Mouse (Mus musculus): ENCODE data around the gene Cyp4x1.

DNA sequence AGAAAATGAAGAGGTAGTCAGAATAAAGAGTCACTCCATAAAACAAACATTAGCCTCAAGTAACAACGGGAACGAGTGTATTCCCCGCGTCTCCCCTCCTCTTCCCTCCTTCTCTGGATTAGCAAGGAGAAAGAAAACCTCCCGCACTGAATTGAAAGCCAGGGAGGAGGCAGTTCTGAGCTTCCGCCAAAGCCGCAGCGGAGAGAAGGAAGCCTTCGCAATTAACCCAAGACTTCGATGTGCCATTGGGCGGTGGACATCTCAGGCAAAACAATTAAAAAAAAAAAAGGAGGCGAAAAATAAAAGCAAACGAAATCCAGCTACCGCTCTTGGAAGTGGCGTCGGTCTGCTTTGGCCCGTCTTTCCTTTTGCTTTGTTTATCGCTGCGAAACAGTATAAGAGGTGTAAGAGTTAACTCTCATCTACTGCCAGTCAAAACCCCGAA, 75.7 kb downstream of the Cyp4x1 start:
- TF ChIP-seq EP300 (IDR thresholded peaks at IDR 0.05; ENCODE audit: low read depth) (no peak), CTCF (IDR thresholded peaks at IDR 0.05; ENCODE audit: low read depth) (no peak)
